Mouse (Mus musculus): ENCODE measurements at regions not wholly inside any gene's neighbourhood (a gene's known extent, or its start where the extent isn't known, plus 50 kb on each side); places are given as distances from the start of the nearest gene placed in this dataset.
"Not testable (repeated sequence)": the region's sequence is repeated elsewhere in the genome, so short reads cannot be mapped to it uniquely, and the experiment has no call there.

- no peaks in the 10 kb centered on the region for H3K4me1 ChIP-seq (ENCODE audit: control insufficient read depth, insufficient read depth, low read length)
- peaks cover 15% of the 10 kb centered on the region for H3K9me3 ChIP-seq (replicated peaks; ENCODE audit: control insufficient read depth, low read length)
- no peak overlapping the region for H3K9ac ChIP-seq (ENCODE audit: low read length)
- no peak overlapping the region for H3K4me3 ChIP-seq (ENCODE audit: low read length)
- no peak overlapping the region for H3K27ac ChIP-seq (ENCODE audit: low read length)
- no peaks in the 10 kb centered on the region for H3K27me3 ChIP-seq (ENCODE audit: control insufficient read depth, insufficient read depth, low read length)
- H3K36me3 ChIP-seq (ENCODE audit: control insufficient read depth, insufficient read depth): no peaks in the 10 kb centered on the region
- H3K4me2 ChIP-seq (ENCODE audit: low read depth, low read length): no peak overlapping the region
- no peak for ATAC-seq (replicated peaks; ENCODE audit: extremely low read depth, insufficient read depth, low FRiP score)
Observed at GRCm38 (mm10) chr6:37779893-37780292, 90.7 kb upstream of the Trim24 start.

GRCm38 (mm10) chr6:37781894-37782293 is 88.7 kb upstream of the Trim24 start:
- Histone ChIP-seq H3K4me1 (ENCODE audit: control insufficient read depth, insufficient read depth, low read length) (no peaks in the 10 kb centered on the region), H3K9ac (ENCODE audit: low read length) (no peak overlapping the region), H3K9me3 (replicated peaks; ENCODE audit: control insufficient read depth, low read length) (peaks cover 15% of the 10 kb centered on the region), H3K4me3 (ENCODE audit: low read length) (no peak overlapping the region), H3K36me3 (ENCODE audit: control insufficient read depth, insufficient read depth) (no peaks in the 10 kb centered on the region), H3K4me2 (ENCODE audit: low read depth, low read length) (no peak overlapping the region), H3K27me3 (ENCODE audit: control insufficient read depth, insufficient read depth, low read length) (no peaks in the 10 kb centered on the region), H3K27ac (ENCODE audit: low read length) (no peak overlapping the region)
- ATAC-seq (replicated peaks; ENCODE audit: extremely low read depth, insufficient read depth, low FRiP score): no peak

DNA sequence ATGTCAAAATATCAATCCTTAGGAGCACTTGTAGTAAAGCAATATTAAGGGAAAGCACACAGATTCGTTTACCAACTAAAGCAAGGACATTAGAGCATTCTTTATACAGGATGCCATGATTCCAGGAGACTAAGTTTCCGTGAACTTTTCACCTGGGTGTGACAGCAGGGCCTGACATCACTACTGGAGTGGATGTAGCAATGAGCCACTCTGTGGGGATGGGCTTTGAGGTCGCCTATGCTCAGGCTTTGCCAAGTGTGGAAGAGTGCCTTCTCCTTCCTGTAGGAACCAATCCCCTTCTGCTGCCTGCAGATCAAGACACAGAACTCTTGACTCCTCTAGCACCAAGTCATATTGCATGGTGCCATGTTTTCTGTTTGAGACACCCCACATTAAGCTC is 85.3 kb upstream of the Trim24 start:
- H3K27ac ChIP-seq (ENCODE audit: low read length); H3K36me3 ChIP-seq (ENCODE audit: control insufficient read depth, insufficient read depth); H3K4me2 ChIP-seq (ENCODE audit: low read depth, low read length); H3K4me1 ChIP-seq (ENCODE audit: control insufficient read depth, insufficient read depth, low read length); H3K9ac ChIP-seq (ENCODE audit: low read length); ATAC-seq (replicated peaks; ENCODE audit: extremely low read depth, insufficient read depth, low FRiP score); H3K4me3 ChIP-seq (ENCODE audit: low read length); H3K27me3 ChIP-seq (ENCODE audit: control insufficient read depth, insufficient read depth, low read length): not testable (repeated sequence)
- WGBS: 83% methylated on average over 3 of the region's 3 CpGs
- H3K9me3 ChIP-seq (replicated peaks; ENCODE audit: control insufficient read depth, low read length): peaks cover 15% of the 10 kb centered on the region

GRCm38 (mm10) chr6:37785741-37786140 is 84.9 kb upstream of the Trim24 start:
- WGBS: 84% methylated on average over 7 of the region's 7 CpGs
- Histone ChIP-seq H3K4me2 (ENCODE audit: low read depth, low read length) (no peak overlapping the region), H3K36me3 (ENCODE audit: control insufficient read depth, insufficient read depth) (no peaks in the 10 kb centered on the region), H3K27me3 (ENCODE audit: control insufficient read depth, insufficient read depth, low read length) (no peaks in the 10 kb centered on the region), H3K9me3 (replicated peaks; ENCODE audit: control insufficient read depth, low read length) (peaks cover 15% of the 10 kb centered on the region), H3K27ac (ENCODE audit: low read length) (no peak overlapping the region), H3K4me1 (ENCODE audit: control insufficient read depth, insufficient read depth, low read length) (no peaks in the 10 kb centered on the region), H3K4me3 (ENCODE audit: low read length) (no peak overlapping the region), H3K9ac (ENCODE audit: low read length) (no peak overlapping the region)
- no peak for ATAC-seq (replicated peaks; ENCODE audit: extremely low read depth, insufficient read depth, low FRiP score)

DNA sequence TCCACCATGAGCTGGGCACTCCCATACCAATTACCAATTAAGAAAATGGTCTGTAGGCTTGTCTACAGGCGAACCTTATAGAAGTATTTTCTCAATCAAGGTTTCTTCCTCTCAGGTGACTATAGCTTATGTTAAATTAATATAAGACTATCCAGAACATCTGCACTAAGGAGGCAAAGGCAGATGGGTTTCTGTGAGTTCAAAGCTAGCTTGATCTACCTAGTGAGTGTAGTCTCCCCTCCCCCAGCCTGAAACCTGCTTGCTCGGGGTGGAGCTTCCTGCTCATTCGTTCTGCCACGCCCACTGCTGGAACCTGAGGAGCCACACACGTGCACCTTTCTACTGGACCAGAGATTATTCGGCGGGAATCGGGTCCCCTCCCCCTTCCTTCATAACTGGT is 82.8 kb upstream of the Trim24 start:
- not testable (repeated sequence) for H3K36me3 ChIP-seq (ENCODE audit: control insufficient read depth, insufficient read depth); H3K27ac ChIP-seq (ENCODE audit: low read length); H3K4me1 ChIP-seq (ENCODE audit: control insufficient read depth, insufficient read depth, low read length); H3K27me3 ChIP-seq (ENCODE audit: control insufficient read depth, insufficient read depth, low read length); H3K9ac ChIP-seq (ENCODE audit: low read length); H3K4me3 ChIP-seq (ENCODE audit: low read length); ATAC-seq (replicated peaks; ENCODE audit: extremely low read depth, insufficient read depth, low FRiP score); H3K9me3 ChIP-seq (replicated peaks; ENCODE audit: control insufficient read depth, low read length); H3K4me2 ChIP-seq (ENCODE audit: low read depth, low read length)
- 78% methylated on average over 3 of the region's 8 CpGs for WGBS

GRCm38 (mm10) chr6:37790878-37791277 is 79.7 kb upstream of the Trim24 start:
- no peak overlapping the region for H3K27ac ChIP-seq (ENCODE audit: low read length)
- WGBS: 83% methylated on average over 1 of the region's 1 CpGs

GRCm38 (mm10) chr6:37794211-37794610 is 76.4 kb upstream of the Trim24 start:
- Histone ChIP-seq H3K4me3 (ENCODE audit: low read length) (no peak overlapping the region), H3K9me3 (replicated peaks; ENCODE audit: control insufficient read depth, low read length) (peaks cover 10% of the 10 kb centered on the region), H3K9ac (ENCODE audit: low read length) (no peak overlapping the region), H3K4me1 (ENCODE audit: control insufficient read depth, insufficient read depth, low read length) (no peaks in the 10 kb centered on the region), H3K27me3 (ENCODE audit: control insufficient read depth, insufficient read depth, low read length) (no peaks in the 10 kb centered on the region), H3K4me2 (ENCODE audit: low read depth, low read length) (no peak overlapping the region), H3K27ac (ENCODE audit: low read length) (no peak overlapping the region), H3K36me3 (ENCODE audit: control insufficient read depth, insufficient read depth) (no peaks in the 10 kb centered on the region)
- 61% methylated on average over 4 of the region's 4 CpGs for WGBS
- ATAC-seq (replicated peaks; ENCODE audit: extremely low read depth, insufficient read depth, low FRiP score): no peak

More at GRCm38 (mm10) chr6:37790878-37791277, 79.7 kb upstream of the Trim24 start:
- Histone ChIP-seq H3K4me1 (ENCODE audit: control insufficient read depth, insufficient read depth, low read length) (no peaks in the 10 kb centered on the region), H3K9ac (ENCODE audit: low read length) (no peak overlapping the region), H3K4me3 (ENCODE audit: low read length) (no peak overlapping the region), H3K9me3 (replicated peaks; ENCODE audit: control insufficient read depth, low read length) (peaks cover 4% of the 10 kb centered on the region), H3K36me3 (ENCODE audit: control insufficient read depth, insufficient read depth) (no peaks in the 10 kb centered on the region), H3K27me3 (ENCODE audit: control insufficient read depth, insufficient read depth, low read length) (no peaks in the 10 kb centered on the region), H3K4me2 (ENCODE audit: low read depth, low read length) (no peak overlapping the region)
- ATAC-seq (replicated peaks; ENCODE audit: extremely low read depth, insufficient read depth, low FRiP score): no peak

DNA sequence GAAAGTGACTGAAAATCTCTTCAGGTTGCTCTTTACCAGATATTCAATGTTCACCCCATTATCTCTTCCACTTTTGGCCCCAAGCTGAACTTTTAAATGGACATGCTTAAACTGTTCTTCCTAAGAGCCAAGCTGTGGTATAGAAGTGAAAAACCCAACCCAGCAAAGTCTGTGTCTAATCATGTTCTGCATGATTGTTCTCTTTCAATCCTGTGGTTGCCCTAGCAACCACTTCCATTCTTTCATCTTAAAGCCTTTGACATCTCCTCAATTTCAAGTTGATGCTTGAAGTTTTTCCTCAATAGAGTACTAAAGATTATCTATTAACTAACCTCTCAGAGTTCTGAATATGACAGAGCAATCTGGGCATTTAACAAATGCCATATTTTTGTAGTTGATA is 75.6 kb upstream of the Trim24 start:
- H3K4me3 ChIP-seq (ENCODE audit: low read length): no peak overlapping the region
- no peak overlapping the region for H3K9ac ChIP-seq (ENCODE audit: low read length)
- no peaks in the 10 kb centered on the region for H3K4me1 ChIP-seq (ENCODE audit: control insufficient read depth, insufficient read depth, low read length)
- H3K4me2 ChIP-seq (ENCODE audit: low read depth, low read length): no peak overlapping the region
- no peak overlapping the region for H3K27ac ChIP-seq (ENCODE audit: low read length)
- no peaks in the 10 kb centered on the region for H3K36me3 ChIP-seq (ENCODE audit: control insufficient read depth, insufficient read depth)
- peaks cover 10% of the 10 kb centered on the region for H3K9me3 ChIP-seq (replicated peaks; ENCODE audit: control insufficient read depth, low read length)
- H3K27me3 ChIP-seq (ENCODE audit: control insufficient read depth, insufficient read depth, low read length): no peaks in the 10 kb centered on the region
- ATAC-seq (replicated peaks; ENCODE audit: extremely low read depth, insufficient read depth, low FRiP score): no peak

DNA sequence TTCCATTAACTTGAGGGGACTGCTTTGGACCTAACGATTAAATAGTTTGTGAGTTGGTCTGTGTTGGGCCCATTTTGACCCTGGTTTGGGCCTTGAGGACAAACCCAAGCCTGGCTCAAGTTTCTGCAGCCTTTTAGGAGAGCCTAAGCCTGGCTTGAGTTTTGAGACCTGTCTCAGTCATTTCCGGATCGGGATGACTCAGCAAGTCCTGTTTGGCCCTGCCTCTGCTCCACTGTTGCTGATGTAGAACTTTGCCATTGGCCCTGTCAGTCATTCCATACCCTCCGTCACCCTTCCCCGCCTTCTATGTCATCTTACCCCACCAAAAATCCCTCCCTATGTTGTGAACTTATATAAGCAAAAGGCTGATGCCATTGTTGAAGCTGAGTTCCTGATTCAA is 67.4 kb upstream of the Trim24 start:
- Histone ChIP-seq H3K36me3 (ENCODE audit: control insufficient read depth, insufficient read depth) (no peaks in the 10 kb centered on the region), H3K9ac (ENCODE audit: low read length) (no peak overlapping the region), H3K27ac (ENCODE audit: low read length) (no peak overlapping the region), H3K4me1 (ENCODE audit: control insufficient read depth, insufficient read depth, low read length) (no peaks in the 10 kb centered on the region), H3K4me2 (ENCODE audit: low read depth, low read length) (no peak overlapping the region), H3K27me3 (ENCODE audit: control insufficient read depth, insufficient read depth, low read length) (no peaks in the 10 kb centered on the region), H3K9me3 (replicated peaks; ENCODE audit: control insufficient read depth, low read length) (peaks cover 8% of the 10 kb centered on the region; the same call in 1 of the 2 replicates), H3K4me3 (ENCODE audit: low read length) (no peak overlapping the region)
- 84% methylated on average over 5 of the region's 5 CpGs for WGBS
- ATAC-seq (replicated peaks; ENCODE audit: extremely low read depth, insufficient read depth, low FRiP score): no peak

DNA sequence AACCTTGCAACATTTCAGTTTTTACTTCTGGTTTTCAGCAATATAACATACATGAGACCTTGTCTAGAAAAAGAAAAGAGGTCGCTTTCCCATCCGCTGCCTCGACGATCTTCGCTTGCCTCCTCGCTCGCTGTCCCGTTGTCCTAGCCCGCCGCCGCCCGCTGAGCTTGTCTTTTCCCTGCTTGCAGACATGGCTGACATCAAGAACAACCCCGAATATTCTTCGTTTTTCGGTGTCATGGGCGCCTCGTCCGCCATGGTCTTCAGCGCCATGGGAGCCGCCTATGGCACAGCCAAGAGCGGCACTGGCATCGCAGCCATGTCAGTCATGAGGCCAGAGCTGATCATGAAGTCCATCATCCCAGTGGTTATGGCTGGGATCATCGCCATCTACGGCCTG is 64.7 kb upstream of the Trim24 start:
- not testable (repeated sequence) for H3K4me1 ChIP-seq (ENCODE audit: control insufficient read depth, insufficient read depth, low read length); H3K27me3 ChIP-seq (ENCODE audit: control insufficient read depth, insufficient read depth, low read length); H3K9me3 ChIP-seq (replicated peaks; ENCODE audit: control insufficient read depth, low read length); H3K27ac ChIP-seq (ENCODE audit: low read length); ATAC-seq (replicated peaks; ENCODE audit: extremely low read depth, insufficient read depth, low FRiP score); H3K36me3 ChIP-seq (ENCODE audit: control insufficient read depth, insufficient read depth); H3K9ac ChIP-seq (ENCODE audit: low read length); H3K4me2 ChIP-seq (ENCODE audit: low read depth, low read length); H3K4me3 ChIP-seq (ENCODE audit: low read length)
- 90% methylated on average over 24 of the region's 24 CpGs for WGBS
